Mouse (Mus musculus): ENCODE data around the gene Serpina3i.

The Serpina3i gene

DNA sequence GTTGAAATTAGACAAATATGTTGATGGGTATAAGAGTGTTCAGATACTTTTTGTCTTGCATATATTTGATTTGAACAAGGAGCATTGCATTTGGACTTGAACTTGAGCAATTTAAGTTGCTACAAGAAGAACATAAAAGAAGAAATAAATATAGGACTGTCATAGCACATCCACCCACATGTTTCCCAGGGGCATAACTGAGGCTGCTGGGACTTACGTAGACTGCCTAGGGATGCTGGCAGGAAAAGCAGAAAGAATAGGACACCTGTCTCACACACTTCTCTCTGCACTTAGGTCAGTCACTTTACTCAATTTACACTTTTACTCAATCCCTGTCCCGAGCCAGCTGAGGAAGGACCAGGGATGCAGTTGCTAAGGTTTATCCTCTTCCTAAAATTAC is 31.0 kb downstream of the Serpina3i start:
- DNase-seq (ENCODE audit: low spot score in 2 of 2), result no peak

DNA sequence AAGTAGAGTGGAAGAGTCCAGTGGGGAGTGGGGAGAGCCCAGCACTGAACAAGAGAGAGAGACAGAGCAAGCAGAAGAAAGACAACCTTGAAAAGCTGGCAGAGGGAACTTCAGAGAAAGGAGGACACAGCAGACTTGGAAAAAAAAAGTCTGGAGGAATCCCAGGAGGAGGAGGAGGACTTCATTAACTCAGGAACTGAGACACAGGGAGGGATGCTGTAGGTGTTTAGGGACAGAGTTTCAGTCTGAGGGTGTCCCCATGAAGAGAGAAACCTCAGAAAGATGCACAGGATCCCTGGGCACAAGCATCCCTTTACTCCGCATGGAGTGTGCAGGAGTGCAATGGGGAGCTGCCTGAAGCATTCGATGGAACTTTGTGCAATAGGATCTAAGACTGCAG is 35.1 kb downstream of the Serpina3i start:
- DNase-seq (ENCODE audit: low spot score in 2 of 2), result no peak

DNA sequence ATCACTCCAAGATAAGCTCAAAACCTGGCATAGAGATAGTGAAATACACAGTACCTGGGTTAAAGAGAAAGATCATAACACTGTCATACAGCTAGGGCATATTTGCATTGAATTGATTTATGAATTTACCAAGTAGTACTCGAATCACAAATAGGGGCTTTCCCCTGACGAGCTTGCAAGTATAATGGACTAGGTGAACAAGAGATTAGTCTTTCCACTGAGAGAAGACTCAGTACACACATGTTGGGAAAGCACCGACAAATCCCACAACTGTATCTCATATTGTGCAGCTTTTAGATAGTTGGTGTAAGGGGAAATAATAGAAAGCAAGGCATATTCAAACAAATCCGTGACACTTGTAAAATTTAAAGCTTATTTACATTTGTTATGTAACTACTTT is 43.1 kb downstream of the Serpina3i start:
- DNase-seq (ENCODE audit: low spot score in 2 of 2), result no peak

DNA sequence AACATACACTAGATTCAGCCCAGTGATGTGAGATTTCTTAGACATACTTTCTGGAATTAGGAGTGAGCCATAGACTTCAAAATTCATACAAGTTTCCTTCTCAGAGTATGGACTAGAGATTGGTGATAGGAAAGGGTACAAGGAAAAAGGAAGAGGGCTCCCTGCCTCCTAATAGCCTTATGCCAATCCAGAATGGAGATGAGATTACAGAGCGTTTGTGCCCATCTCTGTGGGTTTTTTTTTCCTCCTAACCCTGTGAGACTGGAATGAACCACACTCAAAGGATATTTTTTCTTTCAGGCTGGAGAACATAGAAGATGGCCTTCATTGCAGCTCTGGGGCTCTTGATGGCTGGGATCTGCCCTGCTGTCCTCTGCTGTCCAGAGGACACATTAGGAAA is 51.3 kb downstream of the Serpina3i start, which contains the start of gene Serpina3j:
Gene Serpina3j (plus strand): TSS at position 301 of the 400 bp plus-strand sequence.
- no peak for DNase-seq (ENCODE audit: low spot score in 2 of 2)

Data from urinary bladder, postnatal 36 days (tissue).